Mouse (Mus musculus): Measurements from ENCODE around the gene Rpgrip1. TPM values are rescaled to one million over a fixed set of nuclear protein-coding genes. Genes with fewer than 3 reads are reported as not detected.

Gene Rpgrip1
- total and polyA plus RNA-seq, 3 experiments: 4.8 to 36.0 TPM; not detected in 1

DNA sequence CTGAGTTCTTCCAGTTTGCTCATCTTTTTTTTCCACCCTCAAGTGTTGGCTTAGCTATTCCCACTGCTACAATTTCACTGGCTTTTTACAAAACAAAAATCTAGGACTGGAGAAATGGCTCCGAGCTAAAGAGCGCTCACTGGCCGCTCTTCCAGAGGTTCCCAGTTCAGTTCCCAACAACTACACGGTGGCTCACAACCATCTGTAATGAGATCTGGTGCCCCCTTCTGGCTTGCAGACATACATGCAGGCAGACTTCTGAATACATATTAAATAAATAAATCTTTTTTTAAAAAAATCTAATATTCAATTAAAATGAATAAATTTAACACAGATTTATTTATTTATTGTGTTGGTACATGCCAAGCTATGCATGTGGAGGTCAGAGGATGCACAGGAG is 36.0 kb downstream of the Rpgrip1 start:
- no peaks in the 10 kb centered on the region for H3K79me2 ChIP-seq (ENCODE audit: control insufficient read depth, insufficient read depth, low read length, poor library complexity)
- DNase-seq (ENCODE audit: low read depth, low spot score): peak; percentile 62
- no peak overlapping the region for H3K9ac ChIP-seq (ENCODE audit: control insufficient read depth, low read depth, low read length, poor library complexity, severe bottlenecking)
- no peak overlapping the region for H3K4me3 ChIP-seq (ENCODE audit: control insufficient read depth in 1 of 2, insufficient read depth in 1 of 2, low read depth in 2 of 2, low read length in 2 of 2)
- no peak overlapping the region for H3K27ac ChIP-seq (ENCODE audit: control insufficient read depth, low read depth, low read length)
- H3K27me3 ChIP-seq (ENCODE audit: control insufficient read depth in 1 of 2, insufficient read depth in 2 of 2, low read length in 2 of 2): peaks cover 0 to 4% of the 10 kb centered on the region in 2 experiments; a peak in 3 of 4 replicates
- H3K36me3 ChIP-seq (ENCODE audit: control insufficient read depth in 1 of 2, insufficient read depth in 2 of 2, low read length in 2 of 2): no peaks in the 10 kb centered on the region
- H3K4me1 ChIP-seq (ENCODE audit: control insufficient read depth in 1 of 2, insufficient read depth in 2 of 2, low read length in 2 of 2): no peaks in the 10 kb centered on the region
- H3K9me3 ChIP-seq (replicated peaks; ENCODE audit: insufficient read depth, low read length): no peaks in the 10 kb centered on the region
- TF ChIP-seq RAD21 (IDR thresholded peaks at IDR 0.05; ENCODE audit: low read depth, low read length) (peak; percentile 54), KAT2A (conservative IDR thresholded peaks at IDR 0.05; ENCODE audit: low read depth, low read length) (no peak), SIN3A (IDR thresholded peaks at IDR 0.05; ENCODE audit: low read length) (no peak), ZC3H11A (IDR thresholded peaks at IDR 0.05; ENCODE audit: low read depth, low read length) (peak; percentile 67), CTCF (IDR thresholded peaks at IDR 0.05 in 2 of 3, conservative IDR thresholded peaks at IDR 0.05 in 1 of 3; ENCODE audit: control insufficient read depth in 1 of 3, insufficient read depth in 1 of 3, low read depth in 2 of 3, low read length in 3 of 3, poor library complexity in 1 of 3, severe bottlenecking in 1 of 3) (peak; percentile 40 to 58 (median 50)), UBTF (IDR thresholded peaks at IDR 0.05; ENCODE audit: borderline replicate concordance, insufficient read depth, low read depth, low read length) (no peak), ETS1 (IDR thresholded peaks at IDR 0.05; ENCODE audit: low read depth, low read length) (no peak), GABPA (IDR thresholded peaks at IDR 0.05; ENCODE audit: low read depth, low read length) (no peak), MAZ (IDR thresholded peaks at IDR 0.05; ENCODE audit: low read depth, low read length) (no peak), MAFK (IDR thresholded peaks at IDR 0.05; ENCODE audit: borderline replicate concordance, low read depth, low read length) (no peak), MEF2A (IDR thresholded peaks at IDR 0.05; ENCODE audit: extremely low read depth, insufficient replicate concordance, low read depth, low read length, poor library complexity, severe bottlenecking) (no peak), SMC3 (IDR thresholded peaks at IDR 0.05; ENCODE audit: low read depth, low read length) (peak; percentile 76)

DNA sequence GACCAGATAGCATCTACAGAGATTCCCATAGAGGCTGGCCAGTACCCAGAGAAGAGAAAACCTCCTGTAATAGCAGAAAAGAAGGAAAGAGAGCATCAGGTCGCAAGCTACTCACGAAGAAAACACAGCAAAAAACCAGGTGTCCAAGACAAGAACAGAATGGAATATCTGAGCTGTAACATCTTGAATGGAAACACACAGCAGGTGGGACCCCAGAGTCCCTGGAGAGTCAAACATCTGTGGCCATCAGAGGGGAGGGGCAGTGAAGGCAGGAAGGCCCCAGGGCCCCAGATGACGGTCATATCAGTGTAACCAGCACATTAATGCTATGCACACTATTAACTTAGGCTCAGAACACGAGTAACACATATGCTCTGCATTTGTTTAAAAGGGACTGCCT is 39.4 kb downstream of the Rpgrip1 start:
- H3K79me2 ChIP-seq (ENCODE audit: control insufficient read depth, insufficient read depth, low read length, poor library complexity): no peaks in the 10 kb centered on the region
- TF ChIP-seq MAZ (IDR thresholded peaks at IDR 0.05; ENCODE audit: low read depth, low read length) (no peak), CTCF (IDR thresholded peaks at IDR 0.05 in 2 of 3, conservative IDR thresholded peaks at IDR 0.05 in 1 of 3; ENCODE audit: control insufficient read depth in 1 of 3, insufficient read depth in 1 of 3, low read depth in 2 of 3, low read length in 3 of 3, poor library complexity in 1 of 3, severe bottlenecking in 1 of 3) (no peak), TCF12 (IDR thresholded peaks at IDR 0.05; ENCODE audit: low read depth, low read length) (no peak), SMC3 (IDR thresholded peaks at IDR 0.05; ENCODE audit: low read depth, low read length) (no peak), CHD2 (IDR thresholded peaks at IDR 0.05; ENCODE audit: low read length) (no peak), GATA1 (IDR thresholded peaks at IDR 0.05; ENCODE audit: low read depth, low read length) (no peak), KAT2A (conservative IDR thresholded peaks at IDR 0.05; ENCODE audit: low read depth, low read length) (no peak), MXI1 (IDR thresholded peaks at IDR 0.05; ENCODE audit: low read depth, low read length) (no peak), ZC3H11A (IDR thresholded peaks at IDR 0.05; ENCODE audit: low read depth, low read length) (no peak), GABPA (IDR thresholded peaks at IDR 0.05; ENCODE audit: low read depth, low read length) (no peak), MAX (IDR thresholded peaks at IDR 0.05; ENCODE audit: low read length) (no peak), RCOR1 (IDR thresholded peaks at IDR 0.05; ENCODE audit: low read depth, low read length) (no peak), ELF1 (IDR thresholded peaks at IDR 0.05; ENCODE audit: low read depth, low read length) (no peak), TBP (IDR thresholded peaks at IDR 0.05; ENCODE audit: low read depth, low read length) (no peak), SIN3A (IDR thresholded peaks at IDR 0.05; ENCODE audit: low read length) (no peak), ETS1 (IDR thresholded peaks at IDR 0.05; ENCODE audit: low read depth, low read length) (no peak), JUND (IDR thresholded peaks at IDR 0.05; ENCODE audit: low read depth, low read length) (no peak), MYB (IDR thresholded peaks at IDR 0.05; ENCODE audit: low read depth, low read length) (no peak)
- H3K27ac ChIP-seq (ENCODE audit: control insufficient read depth, low read depth, low read length): no peak overlapping the region
- H3K4me3 ChIP-seq (ENCODE audit: control insufficient read depth in 1 of 2, insufficient read depth in 1 of 2, low read depth in 2 of 2, low read length in 2 of 2): no peak overlapping the region
- no peaks in the 10 kb centered on the region for H3K4me1 ChIP-seq (ENCODE audit: control insufficient read depth in 1 of 2, insufficient read depth in 2 of 2, low read length in 2 of 2)
- no peaks in the 10 kb centered on the region for H3K36me3 ChIP-seq (ENCODE audit: control insufficient read depth in 1 of 2, insufficient read depth in 2 of 2, low read length in 2 of 2)
- H3K9ac ChIP-seq (ENCODE audit: control insufficient read depth, low read depth, low read length, poor library complexity, severe bottlenecking): no peak overlapping the region
- DNase-seq (ENCODE audit: low read depth, low spot score): no peak
- no peaks in the 10 kb centered on the region for H3K9me3 ChIP-seq (replicated peaks; ENCODE audit: insufficient read depth, low read length)
- H3K27me3 ChIP-seq (ENCODE audit: control insufficient read depth in 1 of 2, insufficient read depth in 2 of 2, low read length in 2 of 2): peaks cover 0 to 2% of the 10 kb centered on the region in 2 experiments; a peak in 3 of 4 replicates
